Mouse (Mus musculus): Measurements from ENCODE around the gene Ccnb1.
"Not testable (repeated sequence)": the region's sequence is repeated elsewhere in the genome, so short reads cannot be mapped to it uniquely, and the experiment has no call there.

The Ccnb1 gene

DNA sequence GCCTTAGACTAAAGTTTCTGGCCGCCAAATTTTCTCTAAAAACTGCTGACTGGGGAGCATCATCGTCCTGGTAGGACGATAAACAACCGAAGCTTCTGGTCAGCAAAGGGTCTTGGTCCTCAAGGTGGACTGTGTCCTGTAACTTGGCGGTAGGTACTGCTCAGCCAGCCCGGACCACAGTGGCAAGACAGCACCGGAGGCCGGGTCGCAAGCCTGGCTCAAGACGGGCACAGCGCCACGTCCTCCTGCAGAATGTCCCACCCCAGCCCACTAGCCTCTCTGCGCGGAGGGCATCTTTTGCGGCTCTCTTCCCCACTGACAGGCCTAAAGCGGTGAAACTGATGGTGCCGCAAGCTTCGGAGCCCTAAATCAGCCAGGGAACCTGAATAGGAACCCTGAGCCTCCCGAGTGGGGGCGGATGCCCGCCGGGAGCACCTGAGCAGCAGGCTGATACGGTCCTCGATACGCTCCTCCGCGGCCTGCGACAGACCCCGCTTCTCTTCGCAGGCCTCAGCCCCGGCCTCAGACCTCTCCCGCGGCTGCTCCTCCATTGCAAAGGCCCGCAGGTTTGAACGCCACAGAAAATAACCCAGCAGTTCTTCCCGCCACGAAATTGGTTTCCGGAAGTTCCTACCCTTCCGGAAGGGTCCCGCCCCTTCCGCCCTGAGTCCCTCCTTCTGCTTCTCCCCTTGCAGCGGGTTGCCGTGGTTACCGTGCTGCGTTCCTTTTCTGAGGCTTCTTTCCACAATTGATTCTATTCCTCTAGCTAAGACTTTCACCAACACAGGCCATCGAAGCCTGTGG, 10.9 kb downstream of the Ccnb1 start, which contains the start of gene Cenph:
Gene Cenph (minus strand): TSS at position 648 of the 804 bp plus-strand sequence.
- peak; percentile 97 for DNase-seq (ENCODE audit: low read depth, low spot score)

GRCm38 (mm10) chr13:100774704-100775103, 11.7 kb downstream of the Ccnb1 start:
- DNase-seq (ENCODE audit: low read depth, low spot score): no peak

GRCm38 (mm10) chr13:100755329-100755728, 31.0 kb downstream of the Ccnb1 start:
- no peak for DNase-seq (ENCODE audit: low read depth, low spot score)

GRCm38 (mm10) chr13:100754186-100754585, 32.2 kb downstream of the Ccnb1 start:
- DNase-seq (ENCODE audit: low read depth, low spot score): no peak

DNA sequence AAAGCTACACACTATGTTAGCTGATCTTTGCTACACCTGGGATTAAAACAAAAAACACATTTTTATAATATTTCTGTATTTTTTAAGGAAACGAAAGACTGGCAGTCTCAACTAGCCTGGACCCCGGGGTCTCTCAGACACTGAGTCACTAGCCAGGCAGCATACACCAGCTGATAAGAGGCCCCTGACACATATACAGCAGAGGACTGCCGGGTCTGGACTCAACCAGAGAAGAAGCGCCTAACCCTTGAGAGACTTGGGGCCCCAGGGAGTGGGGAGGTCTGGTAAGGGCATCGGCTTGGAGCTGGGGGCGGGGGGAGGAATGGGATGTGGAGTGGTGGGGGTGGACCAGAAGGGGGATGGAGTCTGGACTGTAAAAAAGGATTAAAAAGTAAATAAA, 33.4 kb downstream of the Ccnb1 start:
- no peak for DNase-seq (ENCODE audit: low read depth, low spot score)

- no peak for DNase-seq (ENCODE audit: low read depth, low spot score)
Observed at GRCm38 (mm10) chr13:100752529-100752928, 33.8 kb downstream of the Ccnb1 start.

- DNase-seq (ENCODE audit: low read depth, low spot score): no peak
Observed at GRCm38 (mm10) chr13:100751402-100751801, 35.0 kb downstream of the Ccnb1 start.

GRCm38 (mm10) chr13:100750799-100751198, 35.6 kb downstream of the Ccnb1 start:
- DNase-seq (ENCODE audit: low read depth, low spot score): no peak

DNA sequence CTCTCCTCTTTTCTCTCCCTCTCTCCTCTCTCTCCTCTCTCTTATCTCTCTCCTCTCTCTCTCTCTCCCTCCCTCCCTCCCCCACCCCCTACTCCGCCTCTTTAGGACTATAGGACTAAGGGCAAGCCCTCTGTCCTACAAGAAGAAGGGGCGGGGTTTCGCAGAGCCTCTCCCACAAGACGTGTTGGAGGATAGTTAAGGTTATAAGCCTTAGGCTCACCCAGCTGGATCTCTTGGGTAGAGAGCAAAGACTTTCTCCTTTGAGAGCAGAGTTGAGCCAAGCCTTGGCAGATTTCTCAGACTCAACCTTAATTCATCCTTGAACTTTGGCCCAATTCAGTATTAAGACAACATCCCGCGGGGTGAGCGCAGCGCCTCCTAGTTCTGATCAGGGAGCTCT, 37.7 kb downstream of the Ccnb1 start:
- peak; percentile 85 for DNase-seq (ENCODE audit: low read depth, low spot score)

DNA sequence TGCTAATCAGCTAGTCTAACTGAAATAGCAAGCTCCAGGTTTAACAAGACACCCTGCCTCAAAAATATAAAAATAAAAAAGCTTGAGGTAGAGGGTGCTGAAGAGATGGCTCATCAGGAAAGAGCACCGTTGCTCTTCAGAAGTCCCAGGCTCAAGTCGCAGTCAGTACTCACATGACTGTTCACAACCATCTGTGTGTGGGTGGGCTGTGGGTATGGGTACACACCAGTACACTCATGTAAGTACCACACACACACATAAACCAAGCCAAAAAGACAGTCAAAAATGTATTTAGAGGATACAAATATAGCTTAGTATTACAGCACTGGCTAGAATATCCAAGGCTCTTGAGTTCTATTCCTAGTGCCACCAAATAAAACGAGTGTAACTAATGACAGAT, 40.3 kb downstream of the Ccnb1 start:
- DNase-seq (ENCODE audit: low read depth, low spot score): no peak

- DNase-seq (ENCODE audit: low read depth, low spot score): peak; percentile 96
Observed at GRCm38 (mm10) chr13:100744036-100744744, 42.2 kb downstream of the Ccnb1 start, which contains the start of gene Mrps36. Gene Mrps36 (minus strand): TSS chr13:100744659.

- DNase-seq (ENCODE audit: low read depth, low spot score): no peak
Observed at GRCm38 (mm10) chr13:100743346-100744035, 42.9 kb downstream of the Ccnb1 start.

GRCm38 (mm10) chr13:100742831-100743230, 43.5 kb downstream of the Ccnb1 start:
- no peak for DNase-seq (ENCODE audit: low read depth, low spot score)

DNA sequence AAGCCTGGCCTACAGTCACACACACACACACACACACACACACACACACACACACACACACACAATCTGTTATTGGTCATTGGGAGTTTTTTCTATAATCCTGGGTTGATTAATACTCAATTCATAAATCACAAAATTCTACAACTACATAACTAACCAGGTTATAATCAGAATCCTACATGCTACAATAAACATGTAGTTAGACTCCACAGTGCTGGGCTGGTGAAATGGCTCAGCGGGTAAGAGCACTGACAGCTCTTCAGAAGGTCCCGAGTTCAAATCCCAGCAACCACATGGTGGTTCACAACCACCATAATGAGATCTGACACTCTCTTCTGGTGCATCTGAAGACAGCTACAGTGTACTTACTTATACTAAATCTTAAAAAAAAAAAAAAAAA, 53.6 kb downstream of the Ccnb1 start:
- DNase-seq (ENCODE audit: low read depth, low spot score): no peak

DNA sequence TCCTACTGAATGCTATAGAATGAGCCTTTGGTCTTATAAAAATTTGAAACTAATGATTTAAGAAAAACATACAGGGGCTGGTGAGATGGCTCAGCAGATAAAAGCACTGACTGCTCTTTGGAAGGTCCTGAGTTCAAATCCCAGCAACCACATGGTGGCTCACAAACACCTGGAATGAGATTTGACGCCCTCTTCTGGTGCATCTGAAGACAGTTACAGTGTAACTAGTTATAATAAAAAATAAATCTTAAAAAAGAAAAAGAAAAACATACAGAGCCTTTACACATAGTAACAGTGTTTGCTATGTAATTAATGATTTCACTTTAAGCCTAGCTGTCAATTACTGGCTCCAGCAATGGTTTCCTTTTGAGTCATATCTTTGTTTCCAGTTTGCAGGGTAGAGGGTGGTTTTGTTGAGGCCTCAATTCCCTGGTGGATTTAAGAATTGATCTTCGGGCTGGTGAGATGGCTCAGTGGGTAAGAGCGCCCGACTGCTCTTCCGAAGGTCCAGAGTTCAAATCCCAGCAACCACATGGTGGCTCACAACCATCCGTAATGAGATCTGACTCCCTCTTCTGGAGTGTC, 54.8 kb downstream of the Ccnb1 start:
- not testable (repeated sequence) for DNase-seq (ENCODE audit: low read depth, low spot score)

DNA sequence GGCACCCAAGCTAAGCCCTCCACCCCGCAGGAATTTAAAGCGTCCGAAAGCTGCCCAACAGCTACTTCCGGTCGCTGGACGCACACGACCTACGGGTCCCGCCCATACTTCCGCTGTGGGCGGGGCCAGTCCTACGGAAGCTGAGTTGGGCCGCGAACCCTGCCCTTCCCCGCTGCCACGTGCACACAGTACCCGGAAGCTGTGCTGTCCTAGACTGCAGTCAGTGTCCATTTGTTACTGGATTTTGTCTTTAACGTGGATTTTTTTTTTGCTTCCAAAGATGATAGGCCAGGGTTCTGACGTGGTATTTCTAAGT, 55.6 kb downstream of the Ccnb1 start, which contains the start of gene Cdk7:
Gene Cdk7 (minus strand): TSS at position 79 of the 316 bp plus-strand sequence.
- DNase-seq (ENCODE audit: low read depth, low spot score): peak; percentile 98

DNA sequence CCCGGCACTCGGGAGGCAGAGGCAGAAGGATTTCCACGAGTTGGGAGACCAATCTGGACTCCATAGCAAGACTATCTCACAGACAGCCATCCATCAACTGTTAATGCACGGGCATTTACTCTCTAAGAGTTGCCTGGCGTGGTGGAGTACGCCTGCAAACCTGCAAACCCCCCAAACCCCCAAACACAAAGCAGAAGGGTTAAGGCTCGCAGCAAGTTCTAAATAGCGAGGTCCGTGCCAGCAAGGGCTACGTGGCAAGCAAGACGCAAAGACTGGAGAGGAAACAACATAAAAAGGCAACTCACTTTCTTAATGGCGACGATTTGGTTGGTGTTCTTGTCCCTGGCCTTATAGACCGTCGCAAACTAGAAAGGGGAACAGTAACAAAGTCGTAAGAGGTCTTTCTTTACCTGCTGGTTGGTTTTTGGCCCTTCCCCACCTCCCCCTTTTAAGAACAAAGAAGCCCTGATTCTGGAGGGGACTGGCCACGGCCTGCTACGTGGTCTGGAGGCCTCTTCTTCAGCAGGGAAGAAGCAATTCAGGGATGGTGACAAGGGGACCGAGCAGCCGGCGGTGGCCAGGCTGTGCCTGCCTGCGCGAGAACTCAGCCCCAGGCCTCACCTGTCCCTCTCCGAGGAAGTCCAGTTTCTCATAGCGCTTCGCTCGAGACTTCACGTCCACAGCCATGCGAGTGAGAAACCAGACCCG, 56.1 kb downstream of the Ccnb1 start:
- DNase-seq (ENCODE audit: low read depth, low spot score): no peak
